Mouse (Mus musculus): ENCODE measurements around the gene Ptprr. TPM values are rescaled to one million over a fixed set of nuclear protein-coding genes. Genes with fewer than 3 reads are reported as not detected.

Ptprr gene
- polyA plus RNA-seq, 1 experiment from 2014 or later, result 0.47 TPM

- WGBS, result 16% methylated on average over 14 of the region's 14 CpGs
- no peak for ATAC-seq (ENCODE audit: extremely low read depth, insufficient number of reproducible peaks, low FRiP score, low TSS enrichment)
- Histone ChIP-seq H3K36me3 (no peaks in the 10 kb centered on the region), H3K27ac (replicated peaks) (no peak overlapping the region), H3K4me1 (peaks cover 11% of the 10 kb centered on the region; the same call in 1 of the 2 replicates), H3K27me3 (replicated peaks) (0 out of 2 replicates have a peak, but pooled peaks cover 3% of the 10 kb centered on the region), H3K4me3 (peak overlapping the region; percentile 8; the same call in 1 of the 2 replicates), H3K4me2 (peak overlapping the region; percentile 54), H3K9ac (no peak overlapping the region), H3K9me3 (no peaks in the 10 kb centered on the region)
Observed at GRCm38 (mm10) chr10:116196596-116197415, 178.8 kb downstream of the Ptprr start.

- ATAC-seq (ENCODE audit: extremely low read depth, insufficient number of reproducible peaks, low FRiP score, low TSS enrichment), result no peak
- peak overlapping the region; percentile 54 for H3K4me2 ChIP-seq
Observed at GRCm38 (mm10) chr10:116197416-116197939, 179.5 kb downstream of the Ptprr start.

GRCm38 (mm10) chr10:116199035-116199434 lies 181.0 kb downstream of the Ptprr start:
- no peaks in the 10 kb centered on the region for H3K36me3 ChIP-seq
- no peak overlapping the region for H3K9ac ChIP-seq
- H3K4me2 ChIP-seq, result no peak overlapping the region
- H3K9me3 ChIP-seq, result no peaks in the 10 kb centered on the region
- no peak overlapping the region for H3K27ac ChIP-seq (replicated peaks)
- ATAC-seq (ENCODE audit: extremely low read depth, insufficient number of reproducible peaks, low FRiP score, low TSS enrichment), result no peak
- no peak overlapping the region for H3K4me3 ChIP-seq
- 16% methylated on average over 5 of the region's 5 CpGs for WGBS
- H3K27me3 ChIP-seq (replicated peaks), result 0 out of 2 replicates have a peak, but pooled peaks cover 3% of the 10 kb centered on the region
- H3K4me1 ChIP-seq, result peaks cover 11% of the 10 kb centered on the region; the same call in 1 of the 2 replicates

More at GRCm38 (mm10) chr10:116197416-116197939, 179.5 kb downstream of the Ptprr start:
- Histone ChIP-seq H3K4me3 (peak overlapping the region; percentile 8; the same call in 1 of the 2 replicates), H3K27ac (replicated peaks) (no peak overlapping the region), H3K4me1 (peaks cover 11% of the 10 kb centered on the region; the same call in 1 of the 2 replicates), H3K9me3 (no peaks in the 10 kb centered on the region), H3K9ac (no peak overlapping the region), H3K36me3 (no peaks in the 10 kb centered on the region), H3K27me3 (replicated peaks) (0 out of 2 replicates have a peak, but pooled peaks cover 3% of the 10 kb centered on the region)
- 11% methylated on average over 4 of the region's 4 CpGs for WGBS

- 72% methylated on average over 8 of the region's 8 CpGs for WGBS
Observed at GRCm38 (mm10) chr10:116201542-116201941, 183.5 kb downstream of the Ptprr start.

GRCm38 (mm10) chr10:116205580-116206358 lies 187.8 kb downstream of the Ptprr start:
- H3K4me2 ChIP-seq, result no peak overlapping the region
- H3K27me3 ChIP-seq (replicated peaks), result no peaks in the 10 kb centered on the region
- 30% methylated on average over 15 of the region's 15 CpGs for WGBS
- H3K27ac ChIP-seq (replicated peaks), result peak overlapping the region; percentile 39; the same call in 1 of the 2 replicates
- H3K36me3 ChIP-seq, result no peaks in the 10 kb centered on the region
- no peaks in the 10 kb centered on the region for H3K9me3 ChIP-seq
- H3K4me3 ChIP-seq, result no peak overlapping the region
- peaks cover 15% of the 10 kb centered on the region for H3K4me1 ChIP-seq
- no peak overlapping the region for H3K9ac ChIP-seq
- no peak for ATAC-seq (ENCODE audit: extremely low read depth, insufficient number of reproducible peaks, low FRiP score, low TSS enrichment)

More at GRCm38 (mm10) chr10:116201542-116201941, 183.5 kb downstream of the Ptprr start:
- Histone ChIP-seq H3K4me2 (no peak overlapping the region), H3K9me3 (no peaks in the 10 kb centered on the region), H3K27ac (replicated peaks) (no peak overlapping the region), H3K36me3 (no peaks in the 10 kb centered on the region), H3K4me3 (no peak overlapping the region), H3K9ac (no peak overlapping the region), H3K27me3 (replicated peaks) (no peaks in the 10 kb centered on the region), H3K4me1 (peaks cover 13% of the 10 kb centered on the region)
- no peak for ATAC-seq (ENCODE audit: extremely low read depth, insufficient number of reproducible peaks, low FRiP score, low TSS enrichment)

- Histone ChIP-seq H3K9me3 (no peaks in the 10 kb centered on the region), H3K27me3 (replicated peaks) (no peaks in the 10 kb centered on the region), H3K27ac (replicated peaks) (no peak overlapping the region), H3K4me1 (peaks cover 15% of the 10 kb centered on the region), H3K4me3 (no peak overlapping the region), H3K9ac (no peak overlapping the region), H3K36me3 (no peaks in the 10 kb centered on the region), H3K4me2 (no peak overlapping the region)
- WGBS, result 65% methylated on average over 11 of the region's 11 CpGs
- ATAC-seq (ENCODE audit: extremely low read depth, insufficient number of reproducible peaks, low FRiP score, low TSS enrichment), result no peak
Observed at GRCm38 (mm10) chr10:116206449-116206848, 188.4 kb downstream of the Ptprr start.

GRCm38 (mm10) chr10:116207987-116208726 lies 190.1 kb downstream of the Ptprr start:
- no peaks in the 10 kb centered on the region for H3K36me3 ChIP-seq
- ATAC-seq (ENCODE audit: extremely low read depth, insufficient number of reproducible peaks, low FRiP score, low TSS enrichment), result no peak
- H3K4me2 ChIP-seq, result peak overlapping the region; percentile 61
- peak overlapping the region; percentile 48; the same call in 1 of the 2 replicates for H3K27ac ChIP-seq (replicated peaks)
- H3K9ac ChIP-seq, result peak overlapping the region; percentile 66
- H3K4me1 ChIP-seq, result peaks cover 15% of the 10 kb centered on the region
- H3K9me3 ChIP-seq, result no peaks in the 10 kb centered on the region
- H3K4me3 ChIP-seq, result peak overlapping the region; percentile 13
- no peaks in the 10 kb centered on the region for H3K27me3 ChIP-seq (replicated peaks)
- WGBS, result 13% methylated on average over 9 of the region's 9 CpGs

- Histone ChIP-seq H3K4me2 (peak overlapping the region; percentile 61), H3K27ac (replicated peaks) (peak overlapping the region; percentile 48; the same call in 1 of the 2 replicates), H3K27me3 (replicated peaks) (no peaks in the 10 kb centered on the region), H3K4me1 (peaks cover 15% of the 10 kb centered on the region), H3K9ac (peak overlapping the region; percentile 66), H3K9me3 (no peaks in the 10 kb centered on the region), H3K36me3 (no peaks in the 10 kb centered on the region), H3K4me3 (peak overlapping the region; percentile 13; the same call in 1 of the 2 replicates)
- ATAC-seq (ENCODE audit: extremely low read depth, insufficient number of reproducible peaks, low FRiP score, low TSS enrichment), result no peak
- 18% methylated on average over 9 of the region's 9 CpGs for WGBS
Observed at GRCm38 (mm10) chr10:116208727-116209115, 190.7 kb downstream of the Ptprr start.

- 18% methylated on average over 3 of the region's 3 CpGs for WGBS
Observed at GRCm38 (mm10) chr10:116212127-116212526, 194.1 kb downstream of the Ptprr start.

GRCm38 (mm10) chr10:116220336-116221118 lies 202.5 kb downstream of the Ptprr start:
- no peak overlapping the region for H3K4me2 ChIP-seq
- H3K4me1 ChIP-seq, result no peaks in the 10 kb centered on the region
- no peaks in the 10 kb centered on the region for H3K9me3 ChIP-seq
- no peaks in the 10 kb centered on the region for H3K36me3 ChIP-seq
- WGBS, result 75% methylated on average over 12 of the region's 12 CpGs
- no peaks in the 10 kb centered on the region for H3K27me3 ChIP-seq (replicated peaks)
- H3K27ac ChIP-seq (replicated peaks), result no peak overlapping the region
- H3K4me3 ChIP-seq, result no peak overlapping the region
- no peak for ATAC-seq (ENCODE audit: extremely low read depth, insufficient number of reproducible peaks, low FRiP score, low TSS enrichment)
- no peak overlapping the region for H3K9ac ChIP-seq

More at GRCm38 (mm10) chr10:116212127-116212526, 194.1 kb downstream of the Ptprr start:
- Histone ChIP-seq H3K9me3 (no peaks in the 10 kb centered on the region), H3K4me2 (no peak overlapping the region), H3K4me1 (peaks cover 7% of the 10 kb centered on the region), H3K4me3 (no peak overlapping the region), H3K27me3 (replicated peaks) (no peaks in the 10 kb centered on the region), H3K27ac (replicated peaks) (no peak overlapping the region), H3K36me3 (no peaks in the 10 kb centered on the region), H3K9ac (no peak overlapping the region)
- ATAC-seq (ENCODE audit: extremely low read depth, insufficient number of reproducible peaks, low FRiP score, low TSS enrichment), result no peak

All from heart, embryonic 13.5 days (tissue).